13 mouse cellular contexts compared by ENCODE assay signal in the genomic region with DNA sequence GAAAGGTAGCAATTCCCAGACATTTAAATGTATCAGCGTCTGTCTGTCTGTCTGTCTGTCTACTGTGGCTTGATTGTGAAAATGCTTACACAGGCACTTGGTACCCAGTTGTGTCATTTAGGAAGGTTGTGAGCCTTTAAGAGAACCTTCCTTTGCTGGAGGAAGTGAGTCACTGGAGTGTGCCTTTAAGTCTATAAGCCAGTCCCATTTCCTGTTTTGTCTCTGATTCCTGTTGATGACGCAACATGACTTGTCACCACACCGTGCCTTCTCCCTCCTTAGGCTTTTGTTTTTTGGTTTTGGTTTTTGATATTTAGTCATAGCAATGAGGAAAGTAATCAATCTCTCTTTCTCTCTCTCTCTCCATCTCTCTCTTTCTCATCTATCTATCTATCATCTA. TPM values are rescaled to one million over a fixed set of nuclear protein-coding genes. Genes with fewer than 3 reads are reported as not detected.
DNase-seq lines count a peak whose midpoint lies in the region; ATAC-seq and TF ChIP-seq lines count a peak whose summit lies in the region.
"Had no signal": no experiment of that assay in that cellular context is flagged by ENCODE, and none has a peak within 500 bp of the region (broad histone marks: within the 10 kb centered on the region; RNA-seq: fewer than 3 reads in every experiment).

No protein-coding gene starts in this region.

- no peaks in the 10 kb centered on the region for H3K4me1 ChIP-seq in heart, postnatal 0 days (ENCODE audit: control insufficient read depth, insufficient read depth)
- H3K4me1 ChIP-seq in midbrain, embryonic 16.5 days (ENCODE audit: control insufficient read depth, insufficient read depth, low read length), result no peaks in the 10 kb centered on the region
- H3K4me1 ChIP-seq: kidney, embryonic 15.5 days; liver, embryonic 15.5 days; midbrain, embryonic 15.5 days had no signal

- no peaks in the 10 kb centered on the region for H3K9me3 ChIP-seq in heart, postnatal 0 days (replicated peaks; ENCODE audit: control insufficient read depth, low read length)
- no peaks in the 10 kb centered on the region for H3K9me3 ChIP-seq in midbrain, embryonic 16.5 days (replicated peaks; ENCODE audit: control insufficient read depth, low read length, poor library complexity, severe bottlenecking)
- H3K9me3 ChIP-seq: kidney, embryonic 15.5 days; liver, embryonic 15.5 days; midbrain, embryonic 15.5 days had no signal

- H3K36me3 ChIP-seq in heart, postnatal 0 days (replicated peaks; ENCODE audit: control insufficient read depth, insufficient read depth, low read length), result no peaks in the 10 kb centered on the region
- no peaks in the 10 kb centered on the region for H3K36me3 ChIP-seq in midbrain, embryonic 16.5 days (ENCODE audit: control insufficient read depth, insufficient read depth, low read length)
- H3K36me3 ChIP-seq: kidney, embryonic 15.5 days; liver, embryonic 15.5 days; midbrain, embryonic 15.5 days had no signal

- no peak overlapping the region for H3K4me3 ChIP-seq in heart, postnatal 0 days (ENCODE audit: low read depth, low read length)
- no peak overlapping the region for H3K4me3 ChIP-seq in midbrain, embryonic 16.5 days (ENCODE audit: low read depth, low read length)
- H3K4me3 ChIP-seq: kidney, embryonic 15.5 days; liver, embryonic 15.5 days; midbrain, embryonic 15.5 days had no signal

- no peak for TF ChIP-seq CTCF in heart, postnatal 0 days (IDR thresholded peaks at IDR 0.05; ENCODE audit: low read depth)

- no peaks in the 10 kb centered on the region for H3K27me3 ChIP-seq in heart, postnatal 0 days (ENCODE audit: control insufficient read depth, insufficient read depth, low read length)
- H3K27me3 ChIP-seq in midbrain, embryonic 16.5 days (ENCODE audit: control insufficient read depth, insufficient read depth, low read depth, low read length), result no peaks in the 10 kb centered on the region
- H3K27me3 ChIP-seq: kidney, embryonic 15.5 days; liver, embryonic 15.5 days; midbrain, embryonic 15.5 days had no signal

- H3K27ac ChIP-seq in heart, postnatal 0 days (ENCODE audit: low read depth), result no peak overlapping the region
- no peak overlapping the region for H3K27ac ChIP-seq in midbrain, embryonic 16.5 days (ENCODE audit: low read length)
- H3K27ac ChIP-seq: kidney, embryonic 15.5 days; liver, embryonic 15.5 days; midbrain, embryonic 15.5 days had no signal

- peak; percentile 40 for DNase-seq in heart, postnatal 0 days (ENCODE audit: low spot score)
- no peak for DNase-seq in heart, postnatal 4 days
- DNase-seq in 416B (ENCODE audit: low read depth), result peak; percentile 86
- peak; percentile 60 for DNase-seq in T-cell, adult 2 months (ENCODE audit: low spot score)
- DNase-seq in testis, postnatal 10 days (ENCODE audit: low spot score), result no peak
- no peak for DNase-seq in ovary, postnatal 10 days (ENCODE audit: low spot score)
- DNase-seq: cerebellum, adult 2 months; heart, postnatal 14 days had no signal

- no peak for ATAC-seq in heart, postnatal 0 days (ENCODE audit: insufficient read depth, low read depth)
- ATAC-seq in megakaryocyte progenitor cell, adult 5-6 weeks (replicated peaks; ENCODE audit: poor library complexity), result peak; percentile 89
- ATAC-seq in midbrain, embryonic 16.5 days, result no peak
- ATAC-seq: midbrain, embryonic 15.5 days had no signal

- 59% methylated on average over 3 of the region's 3 CpGs for WGBS in heart, postnatal 0 days
- WGBS in midbrain, embryonic 16.5 days, result 93% methylated on average over 3 of the region's 3 CpGs

- H3K9ac ChIP-seq in heart, postnatal 0 days (replicated peaks; ENCODE audit: low read depth, low read length), result no peak overlapping the region
- H3K9ac ChIP-seq in midbrain, embryonic 16.5 days (ENCODE audit: low read depth, low read length), result no peak overlapping the region
- H3K9ac ChIP-seq: kidney, embryonic 15.5 days; liver, embryonic 15.5 days; midbrain, embryonic 15.5 days had no signal

- no peak overlapping the region for H3K4me2 ChIP-seq in heart, postnatal 0 days (ENCODE audit: low read depth, low read length)
- no peak overlapping the region for H3K4me2 ChIP-seq in midbrain, embryonic 16.5 days (ENCODE audit: low read length)
- H3K4me2 ChIP-seq: kidney, embryonic 15.5 days; liver, embryonic 15.5 days; midbrain, embryonic 15.5 days had no signal

- TF ChIP-seq EP300 in heart, postnatal 0 days (IDR thresholded peaks at IDR 0.05; ENCODE audit: low read depth), result no peak

RNA-seq across cellular contexts. Expression of a gene that starts 58.6 kb away (rescaled TPM):
- 11.4 and 20.0 TPM in 2 replicates for total RNA-seq in heart, postnatal 0 days (2014; rRNA removed; ENCODE audit: low replicate concordance)
- 7.7 and 8.7 TPM in 2 replicates for polyA plus RNA-seq in heart, postnatal 0 days (2015; fragmentation: Nextera tagmentation; extraction: Ambion mirVana)
- 10 to 100 TPM; 48.7 to 49.0 TPM for total RNA-seq in heart, postnatal 4 days (2021)
- 32.0 and 35.0 TPM in 2 replicates for total RNA-seq in megakaryocyte progenitor cell, adult 5-6 weeks (2015)
- 17.8 and 22.7 TPM in 2 replicates for total RNA-seq in megakaryocyte progenitor cell, adult 5-6 weeks (2017)
- 28.1 and 29.7 TPM in 2 replicates for polyA plus RNA-seq in midbrain, embryonic 16.5 days (2015; fragmentation: Nextera tagmentation; extraction: Ambion mirVana)

Comparison
In these comparisons a context has a peak if more than half of its experiments do, and no peak if none do; other contexts are left out.
1. DNase-seq: peak in heart, postnatal 0 days (single experiment), 416B (single experiment) and T-cell, adult 2 months (single experiment); none in heart, postnatal 4 days (single experiment), testis, postnatal 10 days (single experiment) and ovary, postnatal 10 days (single experiment).